Mouse (Mus musculus) heart, embryonic 11.5 days (tissue): ENCODE measurements at regions not wholly inside any gene's neighbourhood (a gene's known extent, or its start where the extent isn't known, plus 50 kb on each side); places are given as distances from the start of the nearest gene placed in this dataset.

Experiments
- ATAC-seq: fragments of 200-750 bp; cut with Nextera tagmentation; replicated peaks from 2 replicates; pipeline ENCODE4 v1.8.0; 2017; ENCODE audit warnings: moderate library complexity; ENCODE audit not compliant: insufficient number of reproducible peaks, low FRiP score, low TSS enrichment
- H3K27ac ChIP-seq: fragments of 300-500 bp; sonication (generic); 2 replicates; pipeline ENCODE4 v1.5.1; 2014; ENCODE audit warnings: mild to moderate bottlenecking, low read depth, low read length
- H3K27me3 ChIP-seq: fragments of 300-500 bp; sonication (generic); 2 replicates; pipeline ENCODE4 v1.6.1; 2014; ENCODE audit warnings: mild to moderate bottlenecking, low read length, mixed read lengths; ENCODE audit not compliant: control insufficient read depth, insufficient read depth
- H3K36me3 ChIP-seq: fragments of 300-500 bp; sonication (generic); 2 replicates; pipeline ENCODE4 v1.6.1; 2014; ENCODE audit warnings: mild to moderate bottlenecking, low read length, moderate library complexity, mixed read lengths; ENCODE audit not compliant: control insufficient read depth, insufficient read depth
- H3K4me1 ChIP-seq: fragments of 300-500 bp; sonication (generic); 2 replicates; pipeline ENCODE4 v1.6.1; 2014; ENCODE audit warnings: low read length; ENCODE audit not compliant: control insufficient read depth, insufficient read depth
- H3K4me2 ChIP-seq: fragments of 300-500 bp; sonication (generic); 2 replicates; pipeline ENCODE4 v1.6.1; 2014; ENCODE audit warnings: mild to moderate bottlenecking, moderate library complexity
- H3K4me3 ChIP-seq: fragments of 300-500 bp; sonication (generic); 2 replicates; pipeline ENCODE4 v1.5.1; 2014; ENCODE audit warnings: low read depth, low read length
- H3K9ac ChIP-seq: fragments of 300-500 bp; sonication (generic); 2 replicates; pipeline ENCODE4 v1.6.1; 2014; ENCODE audit warnings: mild to moderate bottlenecking, low read depth, low read length, moderate library complexity
- H3K9me3 ChIP-seq: fragments of 300-500 bp; sonication (generic); replicated peaks from 2 replicates; pipeline ENCODE4 v1.6.1; 2016; ENCODE audit warnings: low read length; ENCODE audit not compliant: control insufficient read depth
- WGBS: fragments of 180-500 bp; shearing (Covaris S2); extraction: QIAGEN DNeasy Blood & Tissue Kit; methylation state at CpG from one replicate; pipeline ENCODE4 v1.1.7; 2014; ENCODE audit not compliant: insufficient replicate concordance; 5-methylcytosine and 5-hydroxymethylcytosine counted together

GRCm38 (mm10) chr7:133457436-133458324 is 144.3 kb downstream of the Tex36 start:
- WGBS, result 50% methylated on average over 16 of the region's 16 CpGs
- ATAC-seq, result no peak
- H3K4me2 ChIP-seq, result no peak overlapping the region

GRCm38 (mm10) chr7:133450246-133450645 is 151.7 kb downstream of the Tex36 start:
- ATAC-seq, result no peak
- Histone ChIP-seq H3K4me1 (no peaks in the 10 kb centered on the region), H3K4me3 (no peak overlapping the region), H3K27me3 (no peaks in the 10 kb centered on the region), H3K27ac (no peak overlapping the region), H3K9me3 (no peaks in the 10 kb centered on the region), H3K4me2 (no peak overlapping the region), H3K36me3 (no peaks in the 10 kb centered on the region), H3K9ac (no peak overlapping the region)
- WGBS, result 81% methylated on average over 7 of the region's 7 CpGs

More at GRCm38 (mm10) chr7:133457436-133458324, 144.3 kb downstream of the Tex36 start:
- no peak overlapping the region for H3K4me3 ChIP-seq
- H3K9me3 ChIP-seq, result no peaks in the 10 kb centered on the region
- H3K9ac ChIP-seq, result no peak overlapping the region
- no peaks in the 10 kb centered on the region for H3K36me3 ChIP-seq
- no peaks in the 10 kb centered on the region for H3K27me3 ChIP-seq
- H3K27ac ChIP-seq, result no peak overlapping the region
- no peaks in the 10 kb centered on the region for H3K4me1 ChIP-seq

GRCm38 (mm10) chr7:133447079-133447478 is 154.9 kb downstream of the Tex36 start:
- H3K4me3 ChIP-seq, result no peak overlapping the region
- no peak for ATAC-seq
- WGBS, result 26% methylated on average over 2 of the region's 2 CpGs
- H3K36me3 ChIP-seq, result no peaks in the 10 kb centered on the region
- no peak overlapping the region for H3K4me2 ChIP-seq
- no peak overlapping the region for H3K27ac ChIP-seq
- H3K27me3 ChIP-seq, result no peaks in the 10 kb centered on the region
- no peaks in the 10 kb centered on the region for H3K4me1 ChIP-seq
- no peaks in the 10 kb centered on the region for H3K9me3 ChIP-seq
- no peak overlapping the region for H3K9ac ChIP-seq

GRCm38 (mm10) chr7:133441661-133442060 is 160.3 kb downstream of the Tex36 start:
- 35% methylated on average over 4 of the region's 4 CpGs for WGBS
- Histone ChIP-seq H3K9ac (no peak overlapping the region), H3K27ac (no peak overlapping the region), H3K9me3 (no peaks in the 10 kb centered on the region), H3K27me3 (no peaks in the 10 kb centered on the region), H3K36me3 (no peaks in the 10 kb centered on the region), H3K4me3 (no peak overlapping the region), H3K4me2 (no peak overlapping the region), H3K4me1 (no peaks in the 10 kb centered on the region)
- ATAC-seq, result no peak

GRCm38 (mm10) chr7:133441169-133441568 is 160.8 kb downstream of the Tex36 start:
- Histone ChIP-seq H3K9ac (no peak overlapping the region), H3K4me1 (no peaks in the 10 kb centered on the region), H3K27me3 (no peaks in the 10 kb centered on the region), H3K4me3 (no peak overlapping the region), H3K9me3 (no peaks in the 10 kb centered on the region), H3K27ac (no peak overlapping the region), H3K4me2 (no peak overlapping the region), H3K36me3 (no peaks in the 10 kb centered on the region)
- no peak for ATAC-seq
- 78% methylated on average over 6 of the region's 6 CpGs for WGBS

- no peak overlapping the region for H3K27ac ChIP-seq
- H3K4me2 ChIP-seq, result no peak overlapping the region
- H3K9me3 ChIP-seq, result no peaks in the 10 kb centered on the region
- H3K4me1 ChIP-seq, result no peaks in the 10 kb centered on the region
- H3K4me3 ChIP-seq, result no peak overlapping the region
- no peak for ATAC-seq
- no peak overlapping the region for H3K9ac ChIP-seq
- H3K36me3 ChIP-seq, result no peaks in the 10 kb centered on the region
- 62% methylated on average over 12 of the region's 12 CpGs for WGBS
- no peaks in the 10 kb centered on the region for H3K27me3 ChIP-seq
These were observed 161.2 kb downstream of the Tex36 start for GRCm38 (mm10) chr7:133440711-133441110.

GRCm38 (mm10) chr7:133440086-133440485 is 161.9 kb downstream of the Tex36 start:
- Histone ChIP-seq H3K36me3 (no peaks in the 10 kb centered on the region), H3K4me2 (no peak overlapping the region), H3K4me1 (no peaks in the 10 kb centered on the region), H3K9me3 (no peaks in the 10 kb centered on the region), H3K9ac (no peak overlapping the region), H3K27me3 (no peaks in the 10 kb centered on the region), H3K27ac (no peak overlapping the region), H3K4me3 (no peak overlapping the region)
- no peak for ATAC-seq
- 81% methylated on average over 6 of the region's 6 CpGs for WGBS

GRCm38 (mm10) chr7:133438631-133439030 is 163.3 kb downstream of the Tex36 start:
- no peak for ATAC-seq
- H3K27me3 ChIP-seq, result no peaks in the 10 kb centered on the region
- H3K9me3 ChIP-seq, result no peaks in the 10 kb centered on the region
- no peak overlapping the region for H3K9ac ChIP-seq
- H3K4me1 ChIP-seq, result no peaks in the 10 kb centered on the region
- whole genome bisulfite sequencing, result 70% methylated on average over 6 of the region's 6 CpGs
- no peaks in the 10 kb centered on the region for H3K36me3 ChIP-seq
- no peak overlapping the region for H3K27ac ChIP-seq
- H3K4me2 ChIP-seq, result no peak overlapping the region
- no peak overlapping the region for H3K4me3 ChIP-seq

- H3K36me3 ChIP-seq, result no peaks in the 10 kb centered on the region
- no peaks in the 10 kb centered on the region for H3K9me3 ChIP-seq
- no peak for ATAC-seq
- 46% methylated on average over 7 of the region's 7 CpGs for WGBS
- H3K9ac ChIP-seq, result no peak overlapping the region
- H3K4me1 ChIP-seq, result no peaks in the 10 kb centered on the region
- no peak overlapping the region for H3K4me2 ChIP-seq
- no peak overlapping the region for H3K27ac ChIP-seq
- no peaks in the 10 kb centered on the region for H3K27me3 ChIP-seq
- H3K4me3 ChIP-seq, result no peak overlapping the region
These were observed 164.1 kb downstream of the Tex36 start for GRCm38 (mm10) chr7:133437866-133438265.
